Mouse (Mus musculus): Measurements from ENCODE around the gene Ocln.

DNA sequence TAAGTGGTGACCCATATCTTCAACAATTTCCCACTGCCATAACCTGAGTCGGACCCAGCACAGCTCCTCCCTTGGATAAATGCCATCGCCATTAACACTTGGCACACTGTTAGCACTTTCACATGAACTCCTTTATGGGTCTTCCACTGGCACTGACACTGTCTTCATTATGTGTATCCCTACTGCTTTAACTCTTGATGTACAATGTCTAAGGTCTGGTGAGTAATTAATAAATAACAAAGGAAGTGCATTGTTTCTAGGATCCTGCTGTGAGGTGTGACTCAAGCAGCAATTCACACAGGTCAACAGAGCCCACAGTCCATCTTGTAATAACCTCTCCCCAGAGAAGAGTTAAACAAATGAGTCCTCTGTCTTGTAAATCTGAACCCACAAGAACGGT, 91.2 kb downstream of the Ocln start:
- TF ChIP-seq EP300 (IDR thresholded peaks at IDR 0.05) (no peak), CTCF (IDR thresholded peaks at IDR 0.05) (no peak)

Measured in lung, postnatal 0 days (tissue).